Mouse (Mus musculus): ENCODE results near the gene Ston1. TPM values are rescaled to one million over a fixed set of nuclear protein-coding genes. Genes with fewer than 3 reads are reported as not detected.

Gene Ston1
- polyA plus RNA-seq, 1 experiment from 2014 or later, result 10.4 TPM

- Histone ChIP-seq H3K36me3 (ENCODE audit: control insufficient read depth, insufficient read depth, low read length) (no peaks in the 10 kb centered on the region), H3K27me3 (ENCODE audit: control insufficient read depth, insufficient read depth, low read length) (no peaks in the 10 kb centered on the region), H3K27ac (ENCODE audit: low read length) (no peak overlapping the region), H3K9ac (replicated peaks; ENCODE audit: low read depth, low read length) (no peak overlapping the region), H3K4me2 (replicated peaks; ENCODE audit: low read depth, low read length) (no peak overlapping the region), H3K9me3 (ENCODE audit: control insufficient read depth, low read depth, low read length) (no peaks in the 10 kb centered on the region), H3K4me1 (ENCODE audit: control insufficient read depth, insufficient read depth, low read length) (no peaks in the 10 kb centered on the region), H3K4me3 (ENCODE audit: low read depth, low read length) (no peak overlapping the region)
- WGBS, result 73% methylated on average over 11 of the region's 11 CpGs
- ATAC-seq (ENCODE audit: insufficient number of reproducible peaks, insufficient read depth, low FRiP score, low read depth), result no peak
Measured at GRCm38 (mm10) chr17:88688226-88688625, 90.7 kb downstream of the Ston1 start.

DNA sequence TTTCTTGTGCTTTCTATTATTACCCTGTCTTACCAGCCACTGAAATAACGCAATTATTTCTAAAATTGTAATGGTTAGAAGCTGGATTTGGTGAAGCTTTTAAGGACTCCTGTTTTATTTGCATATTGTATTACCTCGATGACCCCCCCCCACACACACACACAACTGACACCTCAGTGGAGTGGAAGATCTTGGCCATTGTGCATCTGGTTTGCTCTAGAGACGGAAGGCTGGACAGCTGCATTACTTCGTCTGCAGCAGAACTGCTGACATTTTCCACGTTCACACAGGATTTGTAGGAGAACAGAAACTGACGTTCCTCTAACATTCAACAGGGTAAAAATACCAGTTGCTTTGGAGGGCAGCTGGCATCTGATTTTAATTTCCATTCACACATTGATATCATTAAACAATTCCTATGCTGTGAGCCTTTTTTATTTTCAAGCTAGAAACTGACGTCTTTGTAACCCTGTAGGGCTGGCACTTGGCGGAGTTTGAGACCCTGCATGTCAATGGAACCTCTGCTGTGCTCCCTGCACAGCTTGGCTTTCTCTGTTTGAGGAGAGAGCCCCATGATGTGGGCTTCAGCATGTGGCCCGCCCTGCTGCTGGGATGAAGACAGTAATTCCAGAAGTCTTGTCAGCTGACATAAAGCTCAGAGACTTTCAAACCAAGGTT is 99.3 kb downstream of the Ston1 start:
- WGBS, result 42% methylated on average over 9 of the region's 9 CpGs
- H3K4me1 ChIP-seq (ENCODE audit: control insufficient read depth, insufficient read depth, low read length), result peaks cover 6% of the 10 kb centered on the region; the same call in 1 of the 2 replicates
- H3K9me3 ChIP-seq (ENCODE audit: control insufficient read depth, low read depth, low read length), result no peaks in the 10 kb centered on the region
- peak overlapping the region; percentile 68 for H3K27ac ChIP-seq (ENCODE audit: low read length)
- H3K4me2 ChIP-seq (replicated peaks; ENCODE audit: low read depth, low read length), result no peak overlapping the region
- no peak overlapping the region for H3K9ac ChIP-seq (replicated peaks; ENCODE audit: low read depth, low read length)
- ATAC-seq (ENCODE audit: insufficient number of reproducible peaks, insufficient read depth, low FRiP score, low read depth), result no peak
- no peaks in the 10 kb centered on the region for H3K27me3 ChIP-seq (ENCODE audit: control insufficient read depth, insufficient read depth, low read length)
- no peaks in the 10 kb centered on the region for H3K36me3 ChIP-seq (ENCODE audit: control insufficient read depth, insufficient read depth, low read length)
- H3K4me3 ChIP-seq (ENCODE audit: low read depth, low read length), result no peak overlapping the region

- Histone ChIP-seq H3K36me3 (ENCODE audit: control insufficient read depth, insufficient read depth, low read length) (no peaks in the 10 kb centered on the region), H3K27ac (ENCODE audit: low read length) (no peak overlapping the region), H3K9ac (replicated peaks; ENCODE audit: low read depth, low read length) (no peak overlapping the region), H3K4me3 (ENCODE audit: low read depth, low read length) (no peak overlapping the region), H3K4me2 (replicated peaks; ENCODE audit: low read depth, low read length) (no peak overlapping the region), H3K4me1 (ENCODE audit: control insufficient read depth, insufficient read depth, low read length) (peaks cover 17% of the 10 kb centered on the region), H3K27me3 (ENCODE audit: control insufficient read depth, insufficient read depth, low read length) (no peaks in the 10 kb centered on the region), H3K9me3 (ENCODE audit: control insufficient read depth, low read depth, low read length) (no peaks in the 10 kb centered on the region)
- ATAC-seq (ENCODE audit: insufficient number of reproducible peaks, insufficient read depth, low FRiP score, low read depth), result no peak
Measured at GRCm38 (mm10) chr17:88700901-88701300, 103.4 kb downstream of the Ston1 start.

DNA sequence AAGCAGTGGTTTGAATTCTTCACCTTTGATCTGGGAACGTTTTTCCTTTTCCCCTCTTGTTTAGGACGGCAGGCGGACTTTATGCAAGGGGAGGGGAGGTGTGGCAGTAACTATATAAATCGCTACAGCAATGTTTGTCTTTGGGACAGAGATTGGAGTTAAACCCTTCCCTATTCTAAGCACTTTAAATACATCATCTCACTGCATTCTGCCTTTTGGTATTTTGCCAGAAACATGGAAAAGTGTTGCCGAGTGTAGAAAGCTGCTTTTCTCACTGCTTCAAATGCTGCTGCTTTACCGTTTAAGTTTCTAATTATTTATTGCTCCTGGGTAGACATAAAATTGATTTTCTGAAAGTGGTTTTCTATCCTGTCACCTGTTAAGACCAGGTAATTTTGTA is 104.9 kb downstream of the Ston1 start:
- Histone ChIP-seq H3K36me3 (ENCODE audit: control insufficient read depth, insufficient read depth, low read length) (no peaks in the 10 kb centered on the region), H3K27ac (ENCODE audit: low read length) (no peak overlapping the region), H3K9ac (replicated peaks; ENCODE audit: low read depth, low read length) (no peak overlapping the region), H3K4me1 (ENCODE audit: control insufficient read depth, insufficient read depth, low read length) (peaks cover 12% of the 10 kb centered on the region), H3K4me3 (ENCODE audit: low read depth, low read length) (no peak overlapping the region), H3K9me3 (ENCODE audit: control insufficient read depth, low read depth, low read length) (no peaks in the 10 kb centered on the region), H3K4me2 (replicated peaks; ENCODE audit: low read depth, low read length) (0 out of 2 replicates have a peak overlapping the region, but pooled peaks have one; percentile 19), H3K27me3 (ENCODE audit: control insufficient read depth, insufficient read depth, low read length) (no peaks in the 10 kb centered on the region)
- WGBS, result 6% methylated on average over 6 of the region's 6 CpGs
- no peak for ATAC-seq (ENCODE audit: insufficient number of reproducible peaks, insufficient read depth, low FRiP score, low read depth)

- Histone ChIP-seq H3K27ac (ENCODE audit: low read length) (no peak overlapping the region), H3K27me3 (ENCODE audit: control insufficient read depth, insufficient read depth, low read length) (no peaks in the 10 kb centered on the region), H3K9ac (replicated peaks; ENCODE audit: low read depth, low read length) (no peak overlapping the region), H3K36me3 (ENCODE audit: control insufficient read depth, insufficient read depth, low read length) (no peaks in the 10 kb centered on the region), H3K9me3 (ENCODE audit: control insufficient read depth, low read depth, low read length) (no peaks in the 10 kb centered on the region), H3K4me2 (replicated peaks; ENCODE audit: low read depth, low read length) (no peak overlapping the region), H3K4me1 (ENCODE audit: control insufficient read depth, insufficient read depth, low read length) (peaks cover 12% of the 10 kb centered on the region), H3K4me3 (ENCODE audit: low read depth, low read length) (no peak overlapping the region)
- WGBS, result 41% methylated on average over 4 of the region's 4 CpGs
- no peak for ATAC-seq (ENCODE audit: insufficient number of reproducible peaks, insufficient read depth, low FRiP score, low read depth)
Measured at GRCm38 (mm10) chr17:88703112-88703511, 105.6 kb downstream of the Ston1 start.

DNA sequence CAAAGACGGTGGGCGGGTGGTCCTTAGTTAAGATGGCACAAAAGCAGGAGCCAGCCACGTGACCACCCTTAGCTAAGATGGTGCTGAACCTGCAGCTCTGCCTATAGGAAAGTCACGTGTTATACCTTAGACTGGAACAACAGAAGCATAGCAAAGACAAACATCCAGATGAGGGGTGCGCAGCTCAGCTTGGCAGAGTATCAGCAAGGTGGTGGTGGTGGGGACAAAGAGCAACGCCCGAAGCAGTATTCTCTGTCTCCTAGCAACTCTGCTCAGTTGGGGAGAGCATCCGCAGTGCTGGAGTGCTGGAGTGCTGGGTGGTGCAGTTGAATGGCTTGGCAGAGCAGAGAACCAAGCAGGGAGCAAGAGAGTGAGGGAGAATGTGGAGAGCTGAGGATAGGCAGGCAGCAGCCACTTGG is 108.8 kb downstream of the Ston1 start:
- no peak for ATAC-seq (ENCODE audit: insufficient number of reproducible peaks, insufficient read depth, low FRiP score, low read depth)
- Histone ChIP-seq H3K36me3 (ENCODE audit: control insufficient read depth, insufficient read depth, low read length) (no peaks in the 10 kb centered on the region), H3K9ac (replicated peaks; ENCODE audit: low read depth, low read length) (no peak overlapping the region), H3K4me2 (replicated peaks; ENCODE audit: low read depth, low read length) (no peak overlapping the region), H3K27ac (ENCODE audit: low read length) (no peak overlapping the region), H3K9me3 (ENCODE audit: control insufficient read depth, low read depth, low read length) (no peaks in the 10 kb centered on the region), H3K4me3 (ENCODE audit: low read depth, low read length) (no peak overlapping the region), H3K4me1 (ENCODE audit: control insufficient read depth, insufficient read depth, low read length) (peaks cover 12% of the 10 kb centered on the region), H3K27me3 (ENCODE audit: control insufficient read depth, insufficient read depth, low read length) (no peaks in the 10 kb centered on the region)
- WGBS, result 60% methylated on average over 8 of the region's 8 CpGs

Other genes starting within 250 kb of the Ston1 start
- gene Foxn2, start 157.0 kb upstream of the Ston1 start, polyA plus RNA-seq (2014; fragmentation: Nextera tagmentation; extraction: Ambion mirVana), result 14.7 and 15.7 TPM in 2 replicates
- gene Ppp1r21, start 67.6 kb upstream of the Ston1 start, polyA plus RNA-seq (2014; fragmentation: Nextera tagmentation; extraction: Ambion mirVana), result 26.9 and 30.3 TPM in 2 replicates
- gene Gtf2a1l, start 71.0 kb downstream of the Ston1 start, polyA plus RNA-seq (2014; fragmentation: Nextera tagmentation; extraction: Ambion mirVana), result 0.83 and 0.91 TPM in 2 replicates
- not detected in 2 replicates for gene Lhcgr, start 194.3 kb downstream of the Ston1 start, polyA plus RNA-seq (2014; fragmentation: Nextera tagmentation; extraction: Ambion mirVana)

Data from stomach, embryonic 14.5 days (tissue).